Mouse (Mus musculus) v-Abl transformed pro-B cells (cell line): ENCODE measurements at regions not wholly inside any gene's neighbourhood (a gene's known extent, or its start where the extent isn't known, plus 50 kb on each side); places are given as distances from the start of the nearest gene placed in this dataset.

Experiments
- in situ Hi-C, 2 experiments: fragments of 400-800 bp; cut with MboI; formaldehyde crosslinking; loops; one replicate each; pipeline ENCODE4 v1.15.1; 2025; ENCODE audit not compliant: unreplicated experiment in 2 of 2

GRCm38 (mm10) chr2:75463091-75463490 lies 196.0 kb upstream of the Hnrnpa3 start:
- in situ Hi-C loops, result loop anchor here in 1 of 2 experiments (25.0 kb wide), 1 partner anchor 324 kb away; no protein-coding TSS in a partner anchor

GRCm38 (mm10) chr2:75464429-75464828 lies 194.6 kb upstream of the Hnrnpa3 start:
- in situ Hi-C loops, result loop anchor here in 1 of 2 experiments (25.0 kb wide), 1 partner anchor 323 kb away; no protein-coding TSS in a partner anchor

GRCm38 (mm10) chr2:75468851-75469250 lies 190.2 kb upstream of the Hnrnpa3 start:
- in situ Hi-C loops, result loop anchor here in 1 of 2 experiments (25.0 kb wide), 1 partner anchor 318 kb away; no protein-coding TSS in a partner anchor

- in situ Hi-C loops, result loop anchor here in 1 of 2 experiments (25.0 kb wide), 1 partner anchor 317 kb away; no protein-coding TSS in a partner anchor
Observed at GRCm38 (mm10) chr2:75469958-75470687, 188.9 kb upstream of the Hnrnpa3 start.

GRCm38 (mm10) chr2:75470688-75471054 lies 188.4 kb upstream of the Hnrnpa3 start:
- in situ Hi-C loops, result loop anchor here in 1 of 2 experiments (25.0 kb wide), 1 partner anchor 317 kb away; no protein-coding TSS in a partner anchor

- in situ Hi-C loops, result loop anchor here in 1 of 2 experiments (25.0 kb wide), 1 partner anchor 315 kb away; no protein-coding TSS in a partner anchor
Observed at GRCm38 (mm10) chr2:75472489-75472888, 186.6 kb upstream of the Hnrnpa3 start.

- in situ Hi-C loops, result loop anchor here in 1 of 2 experiments (25.0 kb wide), 1 partner anchor 313 kb away; no protein-coding TSS in a partner anchor
Observed at GRCm38 (mm10) chr2:75474509-75474908, 184.6 kb upstream of the Hnrnpa3 start.

GRCm38 (mm10) chr2:75476350-75476749 lies 182.7 kb upstream of the Hnrnpa3 start:
- in situ Hi-C loops, result no loop called here

GRCm38 (mm10) chr2:75477076-75477475 lies 182.0 kb upstream of the Hnrnpa3 start:
- in situ Hi-C loops, result no loop called here

- in situ Hi-C loops, result no loop called here
Observed at GRCm38 (mm10) chr2:75479546-75479945, 179.5 kb upstream of the Hnrnpa3 start.

GRCm38 (mm10) chr2:75481863-75482262 lies 177.2 kb upstream of the Hnrnpa3 start:
- in situ Hi-C loops, result no loop called here

- in situ Hi-C loops, result no loop called here
Observed at GRCm38 (mm10) chr2:75482484-75482883, 176.6 kb upstream of the Hnrnpa3 start.

- in situ Hi-C loops, result no loop called here
Observed at GRCm38 (mm10) chr2:75484951-75485350, 174.1 kb upstream of the Hnrnpa3 start.

GRCm38 (mm10) chr2:75491150-75491549 lies 167.9 kb upstream of the Hnrnpa3 start:
- in situ Hi-C loops, result no loop called here

GRCm38 (mm10) chr2:75491789-75492500 lies 167.1 kb upstream of the Hnrnpa3 start:
- in situ Hi-C loops, result no loop called here

GRCm38 (mm10) chr2:75492501-75492898 lies 166.6 kb upstream of the Hnrnpa3 start:
- in situ Hi-C loops, result no loop called here

- in situ Hi-C loops, result no loop called here
Observed at GRCm38 (mm10) chr2:75496606-75497240, 162.3 kb upstream of the Hnrnpa3 start.

- in situ Hi-C loops, result no loop called here
Observed at GRCm38 (mm10) chr2:75510223-75510622, 148.8 kb upstream of the Hnrnpa3 start.

GRCm38 (mm10) chr2:75512422-75513170 lies 146.5 kb upstream of the Hnrnpa3 start:
- in situ Hi-C loops, result no loop called here

GRCm38 (mm10) chr2:75514171-75514570 lies 144.9 kb upstream of the Hnrnpa3 start:
- in situ Hi-C loops, result no loop called here
